In the genomic region with DNA sequence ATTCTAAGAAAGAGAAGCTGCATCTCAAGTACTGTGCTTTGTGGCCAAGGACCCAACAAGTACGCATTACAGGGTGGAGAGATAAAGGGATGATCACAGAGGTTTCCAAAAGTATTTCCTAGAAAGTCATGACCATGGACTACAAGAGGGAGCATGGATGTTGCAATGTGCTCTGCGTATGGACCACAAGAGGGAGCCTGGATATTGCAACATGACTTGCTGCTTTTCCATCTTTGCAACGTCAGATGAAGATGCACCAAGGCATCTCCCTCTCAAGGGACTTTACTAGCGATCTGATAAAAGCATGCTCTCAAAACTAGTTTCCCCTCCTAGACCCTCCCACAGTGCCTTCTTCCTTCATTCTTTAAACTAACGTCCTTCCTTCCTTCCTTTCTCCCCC, we compare ENCODE assay signal across 8 mouse cellular contexts.
DNase-seq lines count a peak whose midpoint lies in the region; ATAC-seq and TF ChIP-seq lines count a peak whose summit lies in the region.
"Had no signal": no experiment of that assay in that cellular context is flagged by ENCODE, and none has a peak within 500 bp of the region (broad histone marks: within the 10 kb centered on the region; RNA-seq: fewer than 3 reads in every experiment).

No protein-coding gene starts in this region.

- peak; percentile 28 for DNase-seq in limb, embryonic 14.5 days (ENCODE audit: low spot score)
- no peak for DNase-seq in limb, embryonic 10.5 days (ENCODE audit: low spot score)
- peak; percentile 12 for DNase-seq in Muller cell, postnatal 12 days (ENCODE audit: inconsistent ontology term)
- peak; percentile 20 for DNase-seq in embryo, embryonic 11.5 days (ENCODE audit: low read depth, low spot score)
- DNase-seq in left cerebral cortex, postnatal 4 days: peak; percentile 23
- DNase-seq in gastrocnemius, postnatal 10 days: no peak
- DNase-seq in adrenal gland, postnatal 10 days: no peak

- no peaks in the 10 kb centered on the region for H3K27me3 ChIP-seq in limb, embryonic 14.5 days (ENCODE audit: control insufficient read depth, insufficient read depth, low read length)
- H3K27me3 ChIP-seq in limb, embryonic 10.5 days (ENCODE audit: low read depth, poor library complexity, severe bottlenecking): no peaks in the 10 kb centered on the region
- H3K27me3 ChIP-seq: embryonic facial prominence, embryonic 13.5 days had no signal

- no peak overlapping the region for H3K27ac ChIP-seq in limb, embryonic 14.5 days (replicated peaks; ENCODE audit: low read depth, low read length)
- H3K27ac ChIP-seq in limb, embryonic 10.5 days: no peak overlapping the region
- H3K27ac ChIP-seq: embryonic facial prominence, embryonic 13.5 days had no signal

- H3K4me3 ChIP-seq in limb, embryonic 14.5 days (replicated peaks; ENCODE audit: low read length): no peak overlapping the region
- no peak overlapping the region for H3K4me3 ChIP-seq in limb, embryonic 10.5 days
- H3K4me3 ChIP-seq: embryonic facial prominence, embryonic 13.5 days had no signal

- H3K36me3 ChIP-seq in limb, embryonic 14.5 days (ENCODE audit: control insufficient read depth, insufficient read depth, low read length): no peaks in the 10 kb centered on the region
- H3K36me3 ChIP-seq in limb, embryonic 10.5 days: no peaks in the 10 kb centered on the region
- H3K36me3 ChIP-seq: embryonic facial prominence, embryonic 13.5 days had no signal

- no peaks in the 10 kb centered on the region for H3K9me3 ChIP-seq in limb, embryonic 14.5 days (ENCODE audit: control insufficient read depth, low read length)
- H3K9me3 ChIP-seq in limb, embryonic 10.5 days (replicated peaks): no peaks in the 10 kb centered on the region
- H3K9me3 ChIP-seq: embryonic facial prominence, embryonic 13.5 days had no signal

- ATAC-seq in limb, embryonic 14.5 days (ENCODE audit: low FRiP score, low read depth): no peak

- no peak overlapping the region for H3K4me2 ChIP-seq in limb, embryonic 14.5 days (replicated peaks; ENCODE audit: low read depth, low read length, severe bottlenecking)
- H3K4me2 ChIP-seq: embryonic facial prominence, embryonic 13.5 days had no signal

- intact Hi-C loops in left cerebral cortex, postnatal 4 days (cut with DNase I): loop anchor here (5.0 kb wide), 1 partner anchor 168 kb away; no protein-coding TSS in a partner anchor

- no peaks in the 10 kb centered on the region for H3K4me1 ChIP-seq in limb, embryonic 14.5 days (ENCODE audit: control insufficient read depth, insufficient read depth, low read length)
- H3K4me1 ChIP-seq in limb, embryonic 10.5 days: no peaks in the 10 kb centered on the region; the same call in 1 of the 2 replicates
- H3K4me1 ChIP-seq: embryonic facial prominence, embryonic 13.5 days had no signal

- H3K9ac ChIP-seq in limb, embryonic 14.5 days (ENCODE audit: low read depth, low read length, severe bottlenecking): no peak overlapping the region
- H3K9ac ChIP-seq: embryonic facial prominence, embryonic 13.5 days had no signal

- no peak for TF ChIP-seq POLR2A in limb, embryonic 14.5 days (IDR thresholded peaks at IDR 0.05; ENCODE audit: borderline replicate concordance, extremely low read depth, insufficient read depth, insufficient read length)

- WGBS in limb, embryonic 14.5 days: 44% methylated on average over 5 of the region's 5 CpGs
- 63% methylated on average over 5 of the region's 5 CpGs for WGBS in limb, embryonic 10.5 days

Comparison
In these comparisons a context has a peak if more than half of its experiments do, and no peak if none do; other contexts are left out.
1. DNase-seq: peak in limb, embryonic 14.5 days (single experiment), Muller cell, postnatal 12 days (single experiment), embryo, embryonic 11.5 days (single experiment) and left cerebral cortex, postnatal 4 days (single experiment); none in limb, embryonic 10.5 days (single experiment), gastrocnemius, postnatal 10 days (single experiment) and adrenal gland, postnatal 10 days (single experiment).